Mouse (Mus musculus): Measurements from ENCODE around the gene Il19. TPM values are rescaled to one million over a fixed set of nuclear protein-coding genes. Genes with fewer than 3 reads are reported as not detected.

Il19 gene
- polyA plus RNA-seq (2012; rRNA removed), result not detected in 2 replicates

DNA sequence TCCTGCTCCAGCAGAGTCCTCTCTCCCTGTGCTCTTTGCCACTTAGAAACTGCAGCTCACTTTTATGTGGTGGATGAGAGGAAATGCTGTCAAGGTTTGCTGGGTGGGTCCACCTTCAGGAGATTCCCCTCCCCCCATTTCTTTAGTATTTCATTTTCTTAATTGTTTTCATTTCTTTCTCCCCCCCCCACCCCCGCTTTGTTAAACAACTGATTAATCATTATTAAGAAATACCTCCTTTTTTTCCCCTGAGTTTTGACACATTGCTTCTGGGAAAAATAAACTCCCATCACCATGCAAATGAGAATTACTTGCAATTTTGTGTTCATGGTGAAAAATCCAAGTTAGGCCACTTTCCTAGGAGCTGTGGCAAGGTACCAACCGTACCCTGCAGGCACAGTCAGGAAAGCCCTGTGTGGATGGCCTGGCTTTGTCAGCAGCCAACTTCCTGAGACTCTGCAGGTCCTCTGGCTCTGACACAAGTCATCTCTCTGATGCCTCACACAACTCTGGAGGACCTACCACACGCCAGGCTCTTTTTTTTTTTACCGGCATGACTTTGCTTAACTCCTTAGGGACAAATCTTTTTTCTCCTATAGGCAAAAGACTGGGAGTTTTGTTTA, at the start of gene Il19:
Gene Il19, minus strand, starts transcription at position 51 of the 623 bp plus-strand sequence.
- WGBS, result 69% methylated on average over 4 of the region's 4 CpGs
- DNase-seq (ENCODE audit: low read depth, low spot score), result no peak

DNA sequence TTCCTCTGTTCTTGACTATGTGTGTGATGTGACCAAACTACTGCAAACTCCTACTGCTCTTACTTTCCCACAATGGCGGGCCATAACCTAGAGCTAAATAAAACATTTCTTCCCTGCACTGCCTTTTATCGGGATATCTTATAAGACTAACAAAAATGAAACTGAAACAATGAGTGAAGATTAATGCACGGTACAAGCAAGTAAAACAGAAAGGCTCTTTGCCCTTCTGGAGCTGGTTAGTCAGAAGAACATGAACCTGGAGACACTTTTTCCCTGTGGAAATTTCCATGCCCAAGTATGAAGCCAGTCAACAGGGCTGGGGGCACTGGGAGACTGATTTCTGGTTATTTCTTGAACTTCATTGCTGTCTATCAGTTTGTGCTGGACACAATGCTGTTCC, 49.4 kb upstream of the Il19 start:
- no peak for DNase-seq (ENCODE audit: low read depth, low spot score)
- WGBS, result 27% methylated on average over 3 of the region's 3 CpGs

DNA sequence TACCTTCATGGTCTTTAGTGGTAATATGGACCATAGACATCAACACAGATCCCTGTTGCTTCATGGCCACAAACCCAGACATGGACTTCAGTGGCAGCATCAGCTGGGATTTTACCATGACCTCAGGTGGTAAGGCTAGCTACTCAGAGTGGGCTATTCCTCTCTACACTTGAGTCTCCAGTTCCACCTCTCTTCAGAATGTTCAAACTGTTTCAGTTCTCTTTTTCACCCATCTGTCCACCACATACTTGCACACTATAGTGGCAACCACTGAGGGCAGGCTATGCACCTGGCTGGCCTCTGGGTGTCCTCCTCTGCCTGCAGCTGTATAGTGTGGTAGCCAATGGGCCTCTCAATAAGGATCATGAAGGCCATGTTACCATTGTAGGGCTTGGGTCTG, 47.5 kb upstream of the Il19 start:
- DNase-seq (ENCODE audit: low read depth, low spot score), result no peak

DNA sequence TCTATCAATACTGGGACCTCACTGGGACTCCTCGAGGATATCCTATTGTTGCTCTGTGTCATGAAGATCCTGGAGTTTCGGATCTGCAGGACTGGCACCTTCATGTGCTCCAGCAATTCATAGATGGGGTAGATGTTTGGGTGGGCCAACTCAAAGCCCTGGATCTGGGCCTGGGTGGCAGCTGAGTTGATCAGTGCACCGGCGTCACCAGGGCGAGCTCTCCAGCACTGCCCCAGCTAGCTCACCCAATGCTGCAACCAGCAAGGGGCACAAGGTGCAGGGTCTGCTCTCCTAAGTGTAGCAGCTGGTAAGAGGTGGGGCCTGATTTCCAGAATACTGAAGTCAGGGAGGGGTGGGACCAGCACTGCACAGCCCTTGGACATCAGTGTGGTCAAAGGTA, 47.1 kb upstream of the Il19 start:
- 86% methylated on average over 5 of the region's 5 CpGs for WGBS
- no peak for DNase-seq (ENCODE audit: low read depth, low spot score)

DNA sequence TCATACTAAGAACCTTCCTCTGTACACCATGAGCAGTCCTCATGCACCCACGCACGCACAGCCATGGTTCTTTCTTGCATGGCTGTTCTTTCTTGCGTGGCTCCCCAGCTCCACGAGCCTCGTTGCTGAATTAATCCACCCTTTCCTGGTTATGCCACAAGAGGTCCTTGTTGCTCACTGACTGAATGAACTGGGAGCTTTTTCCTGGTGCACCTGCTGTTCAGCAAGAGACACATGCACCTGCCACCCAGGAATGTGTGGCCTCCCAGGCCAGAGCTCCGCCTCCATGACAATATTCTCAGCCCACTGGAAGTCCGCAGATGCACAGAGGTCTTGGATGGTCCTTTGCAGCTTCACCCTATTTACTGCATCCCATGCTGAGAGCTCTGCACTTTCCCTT, 44.5 kb upstream of the Il19 start:
- peak; percentile 8 for DNase-seq (ENCODE audit: low read depth, low spot score)
- WGBS, result 23% methylated on average over 7 of the region's 7 CpGs

DNA sequence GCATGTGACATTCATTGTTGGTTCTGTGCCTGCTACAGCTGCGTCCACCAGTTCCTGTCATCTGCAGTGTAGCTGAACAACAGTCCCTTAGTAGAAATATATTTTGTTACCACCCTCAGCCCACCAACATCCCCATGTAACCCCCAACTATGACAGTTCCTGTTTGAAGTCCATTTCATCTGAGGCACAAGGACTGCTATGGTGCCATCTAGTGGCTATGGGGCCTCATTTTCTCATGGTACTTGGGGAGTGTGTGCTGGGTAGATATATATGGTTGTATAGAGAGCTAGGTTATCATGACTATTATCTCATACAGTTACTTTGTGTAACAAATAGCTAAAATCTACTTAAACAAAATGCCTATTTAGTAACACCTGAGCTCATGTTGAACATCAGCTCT, 39.5 kb upstream of the Il19 start:
- DNase-seq (ENCODE audit: low read depth, low spot score), result peak; percentile 19
- WGBS, result 43% methylated on average over 1 of the region's 1 CpGs

DNA sequence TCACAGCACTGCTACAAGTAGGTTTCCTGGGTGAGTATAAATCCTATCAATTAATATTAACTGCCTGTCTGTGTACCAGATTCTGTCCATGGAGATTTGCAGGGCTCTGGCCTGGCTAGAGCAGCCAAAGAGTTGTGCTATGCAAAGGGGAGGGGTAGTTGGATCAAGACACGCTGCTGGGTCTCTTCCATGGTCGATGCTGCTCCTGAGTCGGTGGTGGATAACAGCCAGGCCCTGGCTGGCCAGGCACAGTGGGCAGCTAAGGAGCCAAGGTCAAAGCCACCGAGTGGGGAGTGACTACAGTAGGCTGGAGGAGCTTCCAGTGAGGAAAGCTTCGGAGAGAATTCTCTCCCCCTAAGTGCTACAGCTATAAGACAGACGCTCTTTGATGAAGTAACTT, 24.0 kb upstream of the Il19 start:
- no peak for DNase-seq (ENCODE audit: low read depth, low spot score)
- WGBS, result 72% methylated on average over 6 of the region's 6 CpGs

DNA sequence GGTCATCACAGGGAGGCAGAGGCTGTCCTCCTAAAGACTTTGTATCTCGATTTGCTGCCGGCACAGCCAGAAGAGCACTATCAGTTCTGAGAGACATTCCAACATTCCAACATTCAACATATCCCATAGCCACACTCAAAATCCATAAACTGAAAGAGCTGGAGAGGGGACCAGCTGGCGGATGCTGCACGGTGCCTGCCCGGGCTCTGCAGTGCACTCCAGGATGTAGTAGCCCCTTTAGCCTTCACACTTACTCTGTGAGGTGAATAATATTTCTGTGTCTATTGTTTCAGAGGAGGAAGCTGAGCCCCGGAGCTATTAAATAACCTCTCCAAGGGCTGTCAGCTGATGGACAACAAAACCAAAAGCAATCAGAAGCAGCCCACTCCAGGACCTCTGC, 7.0 kb upstream of the Il19 start:
- DNase-seq (ENCODE audit: low read depth, low spot score), result no peak
- 47% methylated on average over 6 of the region's 6 CpGs for WGBS

DNA sequence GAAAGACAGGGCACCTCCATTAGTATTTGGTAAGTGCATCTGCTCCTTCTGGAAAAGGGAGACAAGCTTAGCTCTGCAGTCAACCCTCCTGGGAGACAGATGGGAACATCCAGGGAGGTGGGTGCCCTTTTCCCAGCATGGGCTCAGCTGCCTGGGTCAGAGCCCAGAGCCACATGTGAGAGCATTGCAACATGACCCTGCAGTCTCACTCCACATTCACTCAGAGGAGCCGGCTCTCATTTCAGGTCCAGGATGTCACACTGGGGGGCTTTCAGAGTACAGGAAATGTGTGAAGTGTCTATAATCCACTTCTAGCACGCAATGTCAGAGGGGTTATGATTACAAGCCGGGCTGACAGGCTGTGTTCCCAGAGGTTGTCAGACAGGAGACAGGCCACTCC, 1.9 kb upstream of the Il19 start:
- no peak for DNase-seq (ENCODE audit: low read depth, low spot score)
- WGBS, result 66% methylated on average over 3 of the region's 3 CpGs

DNA sequence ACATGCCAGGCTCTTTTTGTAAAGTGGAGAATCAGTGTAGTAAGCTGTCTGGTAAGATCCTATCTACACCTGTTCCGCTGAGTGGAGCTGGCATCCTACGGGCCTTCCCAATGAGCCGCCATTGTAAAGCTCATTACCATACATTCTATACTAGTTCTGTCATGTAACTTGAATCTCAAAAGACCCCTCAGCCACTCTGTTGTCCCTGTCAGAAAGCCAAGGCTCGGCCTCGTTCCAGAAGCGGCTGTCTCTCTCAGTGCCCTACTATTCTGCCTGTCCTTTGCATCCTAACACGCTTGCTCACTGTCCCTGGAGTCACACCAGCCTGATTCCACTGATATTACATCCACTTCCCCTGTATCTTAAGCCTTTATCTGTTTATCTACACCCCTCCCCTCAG, 1.7 kb downstream of the Il19 start:
- 90% methylated on average over 7 of the region's 7 CpGs for WGBS
- no peak for DNase-seq (ENCODE audit: low read depth, low spot score)

DNA sequence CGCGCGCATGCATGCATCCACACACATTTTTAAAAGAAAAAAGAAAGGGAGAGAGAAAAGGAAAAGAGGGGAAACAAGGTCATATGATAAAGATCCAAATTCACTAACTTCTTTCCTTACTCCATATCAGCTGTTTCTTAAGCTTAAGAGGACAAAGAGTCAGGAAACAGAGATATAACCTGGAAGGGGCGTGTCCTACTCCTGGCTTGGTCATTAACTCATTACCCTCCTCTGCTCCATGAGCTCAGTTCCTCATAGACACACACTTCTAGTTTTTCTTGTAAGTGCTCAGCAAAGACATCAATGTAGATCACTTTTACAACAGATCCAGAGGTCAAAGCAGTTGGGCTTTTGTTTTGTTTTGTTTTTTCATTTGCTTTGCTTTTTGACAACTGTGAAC, 2.7 kb downstream of the Il19 start:
- no peak for DNase-seq (ENCODE audit: low read depth, low spot score)
- WGBS, result 80% methylated on average over 4 of the region's 4 CpGs

DNA sequence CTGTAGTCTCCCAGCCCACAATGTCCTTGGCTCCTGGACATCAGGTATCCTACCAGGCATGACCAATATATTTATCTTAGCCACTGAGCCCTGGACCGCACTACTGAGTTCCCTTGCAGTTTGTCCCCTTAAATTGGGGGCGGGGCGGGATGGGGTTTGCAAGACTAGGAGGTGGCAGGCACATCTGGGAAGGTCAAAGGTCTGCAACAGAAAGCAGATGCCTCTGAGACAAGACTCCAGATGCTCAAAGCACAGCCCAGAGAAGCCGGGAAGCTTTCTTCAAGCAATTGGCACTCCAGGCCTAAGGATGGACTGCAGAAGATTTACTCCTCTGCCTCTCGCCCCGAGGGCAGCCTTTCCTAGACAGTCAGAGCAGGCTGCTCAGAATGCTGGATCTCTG, 3.6 kb downstream of the Il19 start:
- WGBS, result 58% methylated on average over 6 of the region's 6 CpGs
- DNase-seq (ENCODE audit: low read depth, low spot score), result no peak

DNA sequence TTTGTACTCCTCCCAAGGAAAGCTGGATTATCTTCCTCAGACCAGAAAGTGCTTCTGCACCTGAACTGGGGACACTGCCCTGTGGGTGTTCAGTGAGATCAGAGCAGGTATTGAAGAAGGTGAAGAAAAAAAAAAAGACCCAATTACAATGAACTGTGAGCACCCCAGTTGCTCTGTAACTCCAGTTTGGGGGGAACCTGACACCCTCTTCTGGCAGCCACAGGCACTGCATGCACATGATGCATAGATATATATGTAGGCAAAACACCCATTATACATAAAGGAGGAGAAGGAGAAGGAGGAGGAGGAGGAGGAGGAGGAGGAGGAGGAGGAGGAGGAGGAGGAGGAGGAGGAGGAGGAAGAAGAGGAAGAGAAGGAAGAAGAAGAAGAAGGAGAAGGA, 13.4 kb downstream of the Il19 start:
- DNase-seq (ENCODE audit: low read depth, low spot score), result no peak

DNA sequence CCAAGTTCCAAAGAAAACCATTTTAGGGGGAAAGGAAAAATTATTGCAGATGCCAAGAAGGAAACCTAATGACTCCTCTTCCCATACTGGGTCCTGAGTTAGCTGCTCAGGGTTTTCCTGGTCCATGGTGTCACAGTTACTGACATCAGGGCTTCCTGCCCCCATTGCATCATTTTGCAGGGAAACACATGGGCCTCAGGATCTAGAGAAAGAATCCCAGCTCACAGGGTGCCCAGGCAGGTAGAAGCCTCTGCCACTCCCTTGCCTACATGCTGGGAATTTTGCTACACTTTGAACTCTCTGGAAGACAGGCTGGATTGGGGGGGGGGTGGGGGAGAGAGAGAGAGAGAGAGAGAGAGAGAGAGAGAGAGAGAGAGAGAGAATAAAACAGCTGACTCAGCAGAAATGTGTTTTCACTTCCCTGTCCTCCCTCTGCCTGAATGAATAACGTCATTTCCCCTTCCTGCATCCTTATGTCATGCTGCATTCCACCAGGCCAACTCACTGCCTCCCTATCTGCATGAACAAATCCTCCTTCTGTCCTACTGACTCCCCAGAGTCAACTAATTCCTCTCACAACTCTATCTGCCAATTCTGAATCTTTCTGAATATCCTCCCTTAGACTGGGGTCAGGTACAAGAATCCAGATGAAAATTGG, 21.5 kb downstream of the Il19 start:
- 10% methylated on average over 1 of the region's 1 CpGs for WGBS
- no peak for DNase-seq (ENCODE audit: low read depth, low spot score)

DNA sequence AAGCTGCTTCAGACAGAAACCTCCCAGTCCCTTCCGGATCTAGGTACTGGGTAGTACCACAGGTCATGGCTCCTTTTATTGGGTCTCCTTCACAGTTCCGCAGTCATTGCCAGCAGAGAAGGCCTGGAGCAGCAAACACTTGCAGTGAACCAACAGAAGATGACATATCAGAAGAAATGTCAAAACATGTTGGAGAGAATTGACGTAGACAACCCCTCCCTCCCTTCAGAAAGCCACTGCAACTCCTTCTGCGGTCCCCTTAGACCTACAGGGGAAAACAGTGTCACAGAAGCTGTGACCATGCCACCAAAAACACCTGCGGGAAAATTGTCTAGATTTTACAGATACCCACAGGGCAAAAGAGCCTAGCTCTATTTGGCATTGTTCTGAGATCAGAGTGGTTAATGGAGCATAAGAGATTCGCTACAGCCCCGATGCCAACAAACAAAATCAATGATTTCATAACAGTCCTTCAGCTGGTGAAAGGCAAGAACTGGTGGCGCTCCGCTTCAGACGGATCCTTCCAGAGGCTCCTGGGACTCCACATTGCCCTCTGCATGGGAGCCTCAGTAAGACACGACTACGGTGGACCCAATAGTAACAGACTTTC, 28.4 kb downstream of the Il19 start, which contains the start of gene Il20:
Gene Il20, minus strand, starts transcription at position 51 of the 610 bp plus-strand sequence.
- DNase-seq (ENCODE audit: low read depth, low spot score), result no peak
- WGBS, result 88% methylated on average over 12 of the region's 12 CpGs

DNA sequence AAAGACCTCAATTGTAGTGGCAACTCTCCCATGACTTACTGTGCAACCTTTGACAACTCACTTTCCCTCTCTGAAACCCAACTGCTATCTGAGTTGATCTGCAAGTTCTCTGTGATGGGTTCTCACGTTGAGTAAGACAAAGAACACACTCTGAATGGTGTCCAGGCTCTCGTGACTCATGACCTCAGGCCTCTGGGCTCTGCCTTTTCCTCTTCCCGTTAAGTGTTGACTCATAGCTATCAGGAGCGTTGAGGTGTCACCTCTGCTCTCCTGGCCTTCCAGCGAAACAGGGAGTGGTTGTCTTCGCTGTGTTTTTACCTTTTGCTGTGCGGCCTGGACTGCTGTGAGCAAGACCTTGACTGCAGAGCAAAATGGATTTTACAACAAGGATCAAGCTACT, 37.4 kb downstream of the Il19 start:
- WGBS, result 38% methylated on average over 7 of the region's 7 CpGs
- DNase-seq (ENCODE audit: low read depth, low spot score), result no peak

DNA sequence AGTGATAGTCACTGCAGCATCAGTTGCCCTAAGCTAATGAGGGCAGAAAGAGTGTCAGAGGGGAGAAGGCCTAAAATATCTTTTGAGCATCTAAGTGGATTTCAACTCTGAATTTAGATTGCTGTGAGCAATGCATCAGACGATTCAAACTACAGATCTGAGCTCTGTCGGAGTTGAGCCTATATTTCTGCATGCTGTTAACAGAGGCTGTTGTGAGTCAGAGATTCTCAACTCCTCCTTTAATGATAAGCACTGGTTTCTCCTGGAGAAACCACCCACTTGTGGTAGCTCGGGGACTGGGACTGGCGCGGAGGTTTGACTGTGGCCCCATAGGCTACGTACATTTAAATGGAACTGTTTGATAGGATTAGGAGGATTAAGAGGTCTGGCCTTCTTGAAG, 45.4 kb downstream of the Il19 start:
- DNase-seq (ENCODE audit: low read depth, low spot score), result no peak

DNA sequence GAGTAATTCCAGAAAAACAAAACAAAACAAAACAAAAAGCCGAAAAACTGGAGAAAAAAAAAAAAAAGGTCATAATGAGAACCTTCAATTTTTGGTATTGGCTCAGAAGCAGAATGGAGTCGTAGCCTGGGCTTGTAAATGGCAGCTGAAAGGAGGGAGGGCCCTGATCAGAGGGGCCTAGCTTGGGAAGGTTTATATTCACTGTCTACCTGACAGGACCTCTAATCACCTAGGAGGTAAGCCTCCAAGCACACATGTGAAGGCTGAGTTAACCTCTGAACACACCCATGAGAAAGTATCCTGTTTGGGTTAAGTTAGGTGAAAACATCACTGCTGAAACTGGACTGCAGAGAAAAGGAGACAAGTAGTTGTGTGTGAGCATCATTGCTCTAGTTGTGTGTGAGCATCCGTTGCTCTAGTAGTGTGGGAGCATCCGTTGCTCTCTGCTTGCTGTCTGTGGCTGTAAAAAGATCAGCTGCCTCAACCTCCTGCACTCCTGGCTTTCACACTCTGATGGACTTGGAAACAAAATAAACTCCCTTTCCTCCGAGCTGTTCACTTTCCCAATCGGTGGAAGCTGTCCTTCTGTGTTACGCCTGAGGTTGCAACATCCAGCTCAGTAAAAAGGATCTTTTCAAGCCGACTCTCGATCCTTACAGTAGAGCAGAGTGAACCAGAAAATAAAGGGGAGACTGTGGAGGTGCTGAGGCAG, 46.4 kb downstream of the Il19 start:
- 66% methylated on average over 9 of the region's 9 CpGs for WGBS
- no peak for DNase-seq (ENCODE audit: low read depth, low spot score)

More for the DNA sequence above, 45.4 kb downstream of the Il19 start:
- WGBS, result 86% methylated on average over 6 of the region's 6 CpGs

DNA sequence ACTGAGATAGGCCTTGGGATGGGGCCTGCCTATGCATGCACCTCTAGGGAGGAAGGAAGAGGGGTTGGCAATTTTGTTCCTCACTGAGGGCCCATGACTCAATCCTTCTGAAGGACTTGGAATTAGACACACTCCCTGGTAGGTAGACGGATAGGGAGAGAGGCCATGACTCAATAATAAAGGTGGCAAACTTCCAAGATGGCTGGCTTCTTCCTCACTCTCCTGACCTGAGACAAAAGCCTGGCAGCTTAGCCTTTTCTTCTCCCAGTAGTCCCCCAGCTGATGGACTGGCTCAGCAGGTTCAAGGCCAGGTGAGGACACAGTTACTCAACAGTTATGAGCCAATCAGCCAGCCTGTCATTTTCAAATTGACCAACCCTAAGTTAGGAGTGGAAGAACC, 47.5 kb downstream of the Il19 start:
- DNase-seq (ENCODE audit: low read depth, low spot score), result no peak
- WGBS, result 38% methylated on average over 1 of the region's 1 CpGs

DNA sequence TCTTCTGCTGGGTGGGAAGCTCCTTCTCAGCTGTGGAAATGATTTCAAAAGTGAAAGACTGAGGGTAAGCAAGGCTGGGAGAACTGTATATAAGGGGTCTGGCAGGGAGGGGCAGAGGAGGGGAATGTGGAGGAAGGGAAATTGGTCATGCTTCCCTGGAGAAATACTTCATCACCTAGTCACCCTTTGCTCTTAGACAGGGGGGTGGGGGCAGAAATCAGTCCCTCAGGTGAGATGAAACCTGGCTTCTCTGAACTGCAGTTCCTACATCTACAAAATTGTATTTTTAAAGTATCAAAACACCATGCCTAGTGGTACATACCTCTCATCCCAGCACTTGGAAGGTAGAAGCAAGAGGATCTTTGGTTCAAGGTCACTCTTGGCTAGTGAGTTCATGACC, 52.6 kb downstream of the Il19 start, which contains the start of gene Il24:
Gene Il24, minus strand, starts transcription at position 101 of the 400 bp plus-strand sequence.
- no peak for DNase-seq (ENCODE audit: low read depth, low spot score)

DNA sequence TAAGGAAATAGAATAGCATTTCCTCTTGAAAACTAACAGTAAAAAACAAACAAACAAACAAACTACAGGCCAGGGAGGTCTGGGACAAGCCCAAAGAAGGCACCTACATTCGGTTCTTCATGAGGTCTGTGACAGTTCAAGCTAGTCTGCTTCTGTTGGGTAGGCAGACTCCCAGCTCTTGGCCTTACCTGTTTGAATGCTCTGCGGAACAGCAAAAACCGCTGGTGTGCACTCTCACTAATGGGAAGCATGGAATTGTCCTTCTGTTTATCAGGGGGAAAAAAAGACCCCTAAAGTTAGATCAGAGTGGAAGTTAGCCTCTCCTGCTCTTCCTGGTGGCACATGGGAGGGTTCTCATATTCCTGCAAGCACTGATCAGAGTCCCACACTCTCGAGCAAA, 56.8 kb downstream of the Il19 start:
- no peak for DNase-seq (ENCODE audit: low read depth, low spot score)
- WGBS, result 86% methylated on average over 4 of the region's 4 CpGs

All from large intestine, adult 2 months (tissue).